Comparison of ENCODE assay signal across 30 mouse cellular contexts in the genomic region with DNA sequence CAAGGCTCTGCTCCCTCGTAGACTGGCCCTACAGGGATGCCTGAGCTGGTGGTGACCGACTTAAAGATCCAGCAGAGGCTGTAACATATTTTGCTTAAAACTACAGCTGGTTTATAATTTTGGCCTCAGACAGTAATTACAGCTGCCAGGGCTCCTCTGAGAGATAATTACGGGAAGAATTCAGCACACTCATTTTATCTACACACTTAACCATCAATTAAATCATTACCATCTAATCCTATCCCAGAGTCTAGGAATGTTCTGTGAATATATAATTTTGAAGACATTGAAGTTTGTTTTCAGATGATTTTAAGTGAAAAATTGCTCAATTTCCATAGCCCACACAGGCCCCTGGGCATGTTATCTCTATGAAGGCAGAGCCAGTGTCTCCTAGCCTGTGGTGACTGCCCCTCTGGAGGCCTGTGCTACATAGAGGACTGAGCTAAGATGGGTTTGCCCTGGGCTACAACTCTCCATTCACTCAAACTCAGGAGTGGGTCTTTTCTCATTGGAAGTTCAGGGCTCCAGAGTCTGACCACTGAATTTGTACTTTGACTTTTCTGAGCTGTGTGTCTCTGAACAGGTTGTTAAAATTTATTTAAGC. TPM values are rescaled to one million over a fixed set of nuclear protein-coding genes. Genes with fewer than 3 reads are reported as not detected.
DNase-seq lines count a peak whose midpoint lies in the region; ATAC-seq lines count a peak whose summit lies in the region.
"Had no signal": no experiment of that assay in that cellular context is flagged by ENCODE, and none has a peak within 500 bp of the region (broad histone marks: within the 10 kb centered on the region; RNA-seq: fewer than 3 reads in every experiment).

No protein-coding gene starts in this region.

- no peak overlapping the region for H3K27ac ChIP-seq in forebrain, embryonic 15.5 days (replicated peaks)
- no peak overlapping the region for H3K27ac ChIP-seq in forebrain, embryonic 11.5 days (ENCODE audit: low read depth, low read length)
- H3K27ac ChIP-seq in forebrain, embryonic 16.5 days (ENCODE audit: low read length): no peak overlapping the region
- H3K27ac ChIP-seq in midbrain, embryonic 15.5 days: 0 out of 2 replicates have a peak overlapping the region, but pooled peaks have one; percentile 5
- H3K27ac ChIP-seq: embryonic facial prominence, embryonic 13.5 days; hindbrain, embryonic 13.5 days; kidney, embryonic 15.5 days; layer of hippocampus, adult 2 months; left cerebral cortex, adult 2 months; limb, embryonic 12.5 days; liver, embryonic 12.5 days; midbrain, embryonic 12.5 days; neural tube, embryonic 12.5 days had no signal

- no peaks in the 10 kb centered on the region for H3K36me3 ChIP-seq in forebrain, embryonic 15.5 days
- no peaks in the 10 kb centered on the region for H3K36me3 ChIP-seq in forebrain, embryonic 11.5 days (ENCODE audit: control insufficient read depth, insufficient read depth, low read length)
- no peaks in the 10 kb centered on the region for H3K36me3 ChIP-seq in forebrain, embryonic 16.5 days (ENCODE audit: control insufficient read depth, insufficient read depth)
- H3K36me3 ChIP-seq in midbrain, embryonic 15.5 days (replicated peaks): no peaks in the 10 kb centered on the region
- H3K36me3 ChIP-seq: embryonic facial prominence, embryonic 13.5 days; hindbrain, embryonic 13.5 days; kidney, embryonic 15.5 days; limb, embryonic 12.5 days; liver, embryonic 12.5 days; midbrain, embryonic 12.5 days; neural tube, embryonic 12.5 days had no signal

- WGBS in forebrain, embryonic 15.5 days: 57% methylated on average over 3 of the region's 3 CpGs
- WGBS in forebrain, embryonic 11.5 days: 89% methylated on average over 3 of the region's 3 CpGs
- 56% methylated on average over 3 of the region's 3 CpGs for WGBS in forebrain, embryonic 16.5 days
- WGBS in midbrain, embryonic 15.5 days: 66% methylated on average over 3 of the region's 3 CpGs

- H3K9me3 ChIP-seq in forebrain, embryonic 15.5 days: no peaks in the 10 kb centered on the region
- no peaks in the 10 kb centered on the region; the same call in 1 of the 2 replicates for H3K9me3 ChIP-seq in forebrain, embryonic 11.5 days (ENCODE audit: control insufficient read depth, low read length)
- no peaks in the 10 kb centered on the region for H3K9me3 ChIP-seq in forebrain, embryonic 16.5 days (ENCODE audit: control insufficient read depth, low read length)
- no peaks in the 10 kb centered on the region for H3K9me3 ChIP-seq in midbrain, embryonic 15.5 days
- H3K9me3 ChIP-seq: hindbrain, embryonic 13.5 days; kidney, embryonic 15.5 days; limb, embryonic 12.5 days; liver, embryonic 12.5 days; midbrain, embryonic 12.5 days; neural tube, embryonic 12.5 days had no signal

- no peak overlapping the region for H3K9ac ChIP-seq in forebrain, embryonic 15.5 days (replicated peaks)
- no peak overlapping the region for H3K9ac ChIP-seq in forebrain, embryonic 11.5 days (ENCODE audit: low read length)
- H3K9ac ChIP-seq in forebrain, embryonic 16.5 days (replicated peaks; ENCODE audit: low read depth, low read length): no peak overlapping the region
- no peak overlapping the region for H3K9ac ChIP-seq in midbrain, embryonic 15.5 days
- H3K9ac ChIP-seq: embryonic facial prominence, embryonic 13.5 days; hindbrain, embryonic 13.5 days; kidney, embryonic 15.5 days; limb, embryonic 12.5 days; liver, embryonic 12.5 days; liver, postnatal 0 days; midbrain, embryonic 12.5 days; neural tube, embryonic 12.5 days had no signal

- H3K27me3 ChIP-seq in forebrain, embryonic 15.5 days: no peaks in the 10 kb centered on the region
- H3K27me3 ChIP-seq in forebrain, embryonic 11.5 days (ENCODE audit: control insufficient read depth, insufficient read depth, low read length): no peaks in the 10 kb centered on the region
- H3K27me3 ChIP-seq in forebrain, embryonic 16.5 days (replicated peaks; ENCODE audit: control insufficient read depth, insufficient read depth, low read length): no peaks in the 10 kb centered on the region
- no peaks in the 10 kb centered on the region for H3K27me3 ChIP-seq in midbrain, embryonic 15.5 days (replicated peaks)
- H3K27me3 ChIP-seq: embryonic facial prominence, embryonic 13.5 days; hindbrain, embryonic 13.5 days; kidney, embryonic 15.5 days; limb, embryonic 12.5 days; liver, embryonic 12.5 days; midbrain, embryonic 12.5 days; neural tube, embryonic 12.5 days had no signal

- no peak overlapping the region for H3K4me3 ChIP-seq in forebrain, embryonic 15.5 days
- no peak overlapping the region for H3K4me3 ChIP-seq in forebrain, embryonic 11.5 days (ENCODE audit: low read depth, low read length)
- H3K4me3 ChIP-seq in forebrain, embryonic 16.5 days (replicated peaks; ENCODE audit: low read length): no peak overlapping the region
- H3K4me3 ChIP-seq in midbrain, embryonic 15.5 days: no peak overlapping the region
- H3K4me3 ChIP-seq: embryonic facial prominence, embryonic 13.5 days; erythroblast, embryonic 14.5 days; hindbrain, embryonic 13.5 days; kidney, embryonic 15.5 days; layer of hippocampus, adult 2 months; left cerebral cortex, adult 2 months; limb, embryonic 12.5 days; liver, embryonic 12.5 days; midbrain, embryonic 12.5 days; myocyte; neural tube, embryonic 12.5 days had no signal

- H3K4me1 ChIP-seq in forebrain, embryonic 15.5 days: no peaks in the 10 kb centered on the region
- no peaks in the 10 kb centered on the region for H3K4me1 ChIP-seq in forebrain, embryonic 11.5 days (replicated peaks; ENCODE audit: control insufficient read depth, insufficient read depth, low read length)
- no peaks in the 10 kb centered on the region for H3K4me1 ChIP-seq in forebrain, embryonic 16.5 days (replicated peaks; ENCODE audit: control insufficient read depth, insufficient read depth, low read length)
- H3K4me1 ChIP-seq in midbrain, embryonic 15.5 days: no peaks in the 10 kb centered on the region
- H3K4me1 ChIP-seq: embryonic facial prominence, embryonic 13.5 days; hindbrain, embryonic 13.5 days; kidney, embryonic 15.5 days; limb, embryonic 12.5 days; liver, embryonic 12.5 days; midbrain, embryonic 12.5 days; neural tube, embryonic 12.5 days had no signal

- peak; percentile 53 for ATAC-seq in forebrain, embryonic 15.5 days (replicated peaks)
- no peak for ATAC-seq in forebrain, embryonic 11.5 days (replicated peaks; ENCODE audit: low FRiP score)
- peak; percentile 73 for ATAC-seq in forebrain, embryonic 16.5 days
- peak; percentile 65 for ATAC-seq in midbrain, embryonic 15.5 days (replicated peaks)
- ATAC-seq: CD4-positive, CD25-positive, alpha-beta regulatory T cell, adult 4 months; liver, embryonic 12.5 days; liver, postnatal 0 days had no signal

- H3K4me2 ChIP-seq in forebrain, embryonic 15.5 days (replicated peaks): no peak overlapping the region
- no peak overlapping the region for H3K4me2 ChIP-seq in forebrain, embryonic 11.5 days (ENCODE audit: low read depth, low read length, severe bottlenecking)
- no peak overlapping the region for H3K4me2 ChIP-seq in forebrain, embryonic 16.5 days (ENCODE audit: low read length)
- H3K4me2 ChIP-seq in midbrain, embryonic 15.5 days: no peak overlapping the region
- H3K4me2 ChIP-seq: embryonic facial prominence, embryonic 13.5 days; heart, embryonic 11.5 days; hindbrain, embryonic 13.5 days; kidney, embryonic 15.5 days; limb, embryonic 12.5 days; liver, embryonic 12.5 days; midbrain, embryonic 12.5 days; neural tube, embryonic 12.5 days had no signal

- no peak for DNase-seq in forebrain, embryonic 11.5 days (ENCODE audit: low spot score)
- peak; percentile 29 for DNase-seq in kidney, adult 9 months
- DNase-seq in kidney, postnatal 10 days: no peak
- no peak for DNase-seq in lung, postnatal 4 days
- DNase-seq: adrenal gland, postnatal 14 days; cerebellum, adult 11-12 months; cerebellum, adult 9-11 months; embryo, embryonic 11 days; gastrocnemius, postnatal 36 days; heart, adult 18-20 months; heart, postnatal 36 days; liver, postnatal 0 days; thymus, adult 2 months; thymus, postnatal 36 days had no signal

RNA-seq across cellular contexts. Expression of gene Olfml1, which starts 39.0 kb away (rescaled TPM):
- polyA plus RNA-seq in forebrain, embryonic 15.5 days (2015; fragmentation: Nextera tagmentation; extraction: Ambion mirVana): 2.2 and 2.7 TPM in 2 replicates
- polyA plus RNA-seq in forebrain, embryonic 11.5 days (2014; fragmentation: Nextera tagmentation; extraction: Ambion mirVana): 5.6 and 6.9 TPM in 2 replicates
- polyA plus RNA-seq in forebrain, embryonic 16.5 days (2015; fragmentation: Nextera tagmentation; extraction: Ambion mirVana): 2.6 and 4.5 TPM in 2 replicates
- 3.1 and 4.6 TPM in 2 replicates for polyA plus RNA-seq in midbrain, embryonic 15.5 days (2015; fragmentation: Nextera tagmentation; extraction: Ambion mirVana)
- polyA plus RNA-seq: erythroblast, embryonic 14.5 days; myocyte had no signal
